Mouse (Mus musculus) retina, embryonic 14.5 days (tissue): ENCODE data around the gene Slc16a7.

Experiments used
- DNase-seq: peaks from one replicate; pipeline ENCODE4 v3.0.0-alpha.2; 2015; ENCODE audit warnings: low spot score

Slc16a7 gene

DNA sequence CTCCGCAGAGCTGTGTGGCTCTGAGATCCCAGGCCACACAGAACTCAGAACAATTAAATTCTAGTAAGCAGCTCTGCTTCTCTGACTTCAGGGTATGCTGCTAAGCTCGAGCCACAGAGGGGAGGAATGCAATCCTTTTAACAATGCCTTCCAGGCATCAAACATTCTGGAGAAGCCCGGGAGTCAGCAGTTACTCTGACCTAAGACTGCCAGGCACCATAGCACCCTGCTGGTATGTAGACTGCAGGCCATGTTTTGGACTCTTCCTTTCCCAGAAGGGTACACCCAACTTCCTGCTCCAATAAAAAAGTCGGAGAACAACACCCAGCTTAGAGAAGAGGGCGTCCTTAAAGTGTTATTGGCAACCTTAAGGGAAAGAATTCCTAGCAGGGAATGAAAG, 205.1 kb downstream of the Slc16a7 start:
- no peak for DNase-seq

DNA sequence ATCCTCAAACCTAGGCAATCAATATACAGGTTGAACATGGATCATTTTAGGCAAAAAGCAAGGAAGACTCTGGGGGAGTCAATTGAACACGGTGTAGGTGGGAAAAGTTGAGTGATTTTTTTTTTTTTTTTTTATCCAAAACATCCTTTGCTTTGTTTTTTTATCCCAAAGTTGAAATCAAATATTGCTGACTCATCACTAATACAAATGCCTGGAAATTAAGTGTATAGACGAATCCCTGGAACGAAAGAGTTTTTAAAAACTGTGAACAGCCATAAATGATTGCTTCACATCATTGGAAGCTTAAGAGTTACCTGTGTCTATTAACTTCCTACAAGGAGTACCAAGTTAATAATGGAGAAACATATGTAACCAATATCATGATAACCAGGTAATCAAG, 206.7 kb downstream of the Slc16a7 start:
- no peak for DNase-seq

DNA sequence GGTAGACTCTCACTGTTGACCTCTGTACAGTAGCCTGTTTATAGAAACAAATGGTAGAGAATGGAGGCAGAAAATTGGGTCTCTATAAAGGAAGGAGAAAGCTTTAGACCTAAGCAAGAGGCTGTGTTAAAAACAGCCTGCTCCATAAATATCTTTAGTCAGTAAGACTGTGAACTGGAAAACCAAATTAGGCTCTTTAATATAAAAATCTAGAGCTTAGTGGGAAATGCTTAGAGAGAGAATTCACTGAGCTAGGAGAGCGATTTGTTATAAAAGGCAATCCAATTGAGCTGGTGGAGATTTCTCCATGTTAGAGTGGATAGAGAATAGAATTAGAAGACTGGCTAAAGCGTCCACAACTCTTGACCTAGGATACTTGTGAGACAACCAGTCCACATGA, 211.5 kb downstream of the Slc16a7 start:
- DNase-seq: no peak

DNA sequence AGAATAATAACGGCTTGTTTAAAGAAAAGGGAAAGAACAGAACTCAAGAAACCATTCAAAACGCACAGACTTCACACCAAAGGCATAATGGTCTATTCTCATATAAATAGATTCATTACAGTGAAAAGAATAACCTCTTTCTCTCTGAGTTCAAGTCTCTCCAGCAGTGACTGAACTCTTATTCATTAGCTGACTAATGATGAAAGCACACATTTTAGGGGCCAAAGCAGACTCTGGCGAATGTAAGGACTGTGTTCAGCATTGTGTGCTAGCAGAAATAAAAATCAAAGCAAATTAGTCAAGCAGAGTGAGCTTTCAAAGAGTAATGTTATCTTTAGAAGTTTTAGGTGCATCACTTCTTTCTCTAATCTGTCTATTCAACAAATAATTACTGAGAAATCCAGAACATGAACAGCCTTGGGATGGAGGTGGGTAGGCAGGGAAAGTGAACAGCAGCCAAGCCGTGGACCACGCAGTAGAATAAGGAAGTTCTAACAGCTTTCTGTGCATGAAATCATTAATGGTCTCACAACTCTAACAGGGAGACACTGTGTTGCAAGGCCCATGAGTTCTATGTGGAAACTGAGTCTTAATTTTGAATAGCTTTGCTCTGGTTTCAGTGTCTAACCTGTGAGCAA, 214.1 kb downstream of the Slc16a7 start:
- no peak for DNase-seq

DNA sequence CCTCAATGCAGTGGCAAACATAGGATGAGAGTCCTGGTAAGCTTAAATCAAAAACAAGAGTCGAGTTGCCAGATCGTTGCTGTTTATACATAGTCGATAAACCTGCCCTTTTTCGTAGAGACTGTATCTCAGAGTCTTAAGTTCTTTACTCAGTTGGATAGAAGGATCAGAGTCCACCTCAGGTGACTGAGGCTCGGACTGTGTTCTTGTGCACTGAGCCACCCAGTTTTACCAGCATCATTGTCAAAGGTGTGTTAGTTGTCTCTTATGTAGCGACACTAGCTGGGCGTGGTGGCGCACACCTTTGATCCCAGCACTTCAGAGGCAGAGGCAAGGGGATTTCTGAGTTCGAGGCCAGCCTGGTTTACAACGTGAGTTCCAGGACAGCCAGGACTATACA, 217.6 kb downstream of the Slc16a7 start:
- DNase-seq: no peak

DNA sequence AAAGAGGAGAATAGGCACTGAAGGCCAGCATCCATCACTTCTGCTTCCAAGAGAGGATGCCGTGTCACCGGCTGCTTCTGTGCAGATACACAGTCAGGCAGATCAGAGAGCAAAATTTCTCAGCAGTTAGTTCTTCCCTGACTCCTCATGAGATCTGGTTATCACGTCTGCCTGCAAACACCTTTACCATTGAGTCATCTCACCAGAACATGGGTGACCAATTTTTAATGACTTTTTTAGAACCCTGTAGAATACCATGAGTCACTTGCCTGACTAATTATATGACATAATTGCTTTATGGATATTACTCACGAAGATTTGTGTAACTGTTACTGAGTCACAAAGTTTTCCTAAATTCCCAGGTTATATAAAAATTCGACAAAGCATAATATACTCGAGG, 218.1 kb downstream of the Slc16a7 start:
- no peak for DNase-seq
